Comparison of ENCODE assay signal across 26 mouse cellular contexts in the genomic region with DNA sequence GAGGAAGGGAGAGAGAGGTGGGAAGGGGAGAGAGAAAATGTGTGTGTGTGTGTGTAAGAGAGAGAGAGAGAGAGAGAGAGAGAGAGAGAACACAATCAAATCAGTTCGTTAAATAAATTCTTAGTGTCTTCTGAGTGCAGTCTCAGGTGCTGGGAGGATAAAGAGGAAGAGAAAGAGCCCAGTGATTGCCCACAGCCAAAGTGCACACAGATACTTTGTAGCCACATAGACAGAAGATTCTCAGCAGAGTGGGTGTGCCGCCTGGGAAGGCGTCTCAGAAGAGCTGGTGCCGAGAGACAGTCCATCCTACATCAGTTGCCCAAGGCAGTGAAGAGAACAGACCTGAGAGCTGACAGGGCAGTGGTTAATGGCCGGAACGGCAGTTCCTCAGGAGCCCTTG. TPM values are rescaled to one million over a fixed set of nuclear protein-coding genes. Genes with fewer than 3 reads are reported as not detected.
"Had no signal": no experiment of that assay in that cellular context is flagged by ENCODE, and none has a peak within 500 bp of the region (broad histone marks: within the 10 kb centered on the region; RNA-seq: fewer than 3 reads in every experiment).

No protein-coding gene starts in this region.

- H3K4me2 ChIP-seq: liver, embryonic 13.5 days; lung, embryonic 15.5 days; midbrain, embryonic 12.5 days; neural tube, embryonic 13.5 days; neural tube, embryonic 15.5 days had no signal

- H3K4me1 ChIP-seq: liver, embryonic 13.5 days; midbrain, embryonic 10.5 days; midbrain, embryonic 12.5 days had no signal

- H3K27me3 ChIP-seq: lung, embryonic 15.5 days; midbrain, embryonic 12.5 days; neural tube, embryonic 13.5 days; neural tube, embryonic 15.5 days had no signal

- ATAC-seq: lung, postnatal 0 days; midbrain, embryonic 16.5 days had no signal

- H3K9ac ChIP-seq: liver, embryonic 13.5 days; lung, embryonic 15.5 days; midbrain, embryonic 12.5 days; neural tube, embryonic 13.5 days; neural tube, embryonic 15.5 days had no signal

- H3K9me3 ChIP-seq: liver, embryonic 13.5 days; lung, embryonic 15.5 days; midbrain, embryonic 10.5 days; midbrain, embryonic 12.5 days; neural tube, embryonic 13.5 days; neural tube, embryonic 15.5 days had no signal

- H3K4me3 ChIP-seq: liver, embryonic 13.5 days; lung, embryonic 15.5 days; midbrain, embryonic 10.5 days; midbrain, embryonic 12.5 days; myocyte; neural tube, embryonic 13.5 days; neural tube, embryonic 15.5 days had no signal

- H3K36me3 ChIP-seq: lung, embryonic 15.5 days; midbrain, embryonic 10.5 days; midbrain, embryonic 12.5 days; neural tube, embryonic 13.5 days; neural tube, embryonic 15.5 days had no signal

- H3K27ac ChIP-seq: liver, embryonic 13.5 days; lung, embryonic 15.5 days; macrophage; midbrain, embryonic 10.5 days; midbrain, embryonic 12.5 days; neural tube, embryonic 13.5 days; neural tube, embryonic 15.5 days had no signal

- DNase-seq: liver, embryonic 13.5 days; lung, adult 2 months; lung, postnatal 14 days; lung, postnatal 36 days; midbrain, embryonic 14.5 days; retina, postnatal 1 day; right cerebral cortex, adult 18-20 months; right cerebral cortex, postnatal 25 days; right cerebral cortex, postnatal 4 days; spleen, adult 18-20 months; thymus, adult 18-20 months; thymus, postnatal 14 days; thymus, postnatal 36 days had no signal

RNA-seq across cellular contexts. Expression of a gene that starts 15.8 kb away (rescaled TPM):
- total RNA-seq: megakaryocyte progenitor cell, adult 5-6 weeks; megakaryocyte-erythroid progenitor cell, adult 5-6 weeks had no signal
- polyA plus RNA-seq: midbrain, embryonic 10.5 days; myocyte; neural tube, embryonic 11.5 days; stomach, embryonic 14.5 days had no signal

RNA-seq across cellular contexts. Expression of a gene that starts 16.0 kb away (rescaled TPM):
- polyA plus RNA-seq: myocyte had no signal
